Mouse (Mus musculus): ENCODE measurements at regions not wholly inside any gene's neighbourhood (a gene's known extent, or its start where the extent isn't known, plus 50 kb on each side); places are given as distances from the start of the nearest gene placed in this dataset.

GRCm38 (mm10) chr12:107734536-107734935 is 246.1 kb downstream of the 3110018I06Rik start:
- DNase-seq (ENCODE audit: low spot score) (no peak), ATAC-seq (replicated peaks; ENCODE audit: low FRiP score, low TSS enrichment, low read depth) (no peak)
- Histone ChIP-seq H3K9ac (ENCODE audit: low read length) (no peak overlapping the region), H3K4me3 (ENCODE audit: low read depth, low read length) (no peak overlapping the region), H3K4me1 (replicated peaks; ENCODE audit: control insufficient read depth, insufficient read depth, low read length) (no peaks in the 10 kb centered on the region), H3K9me3 (ENCODE audit: control insufficient read depth, low read length) (no peaks in the 10 kb centered on the region), H3K4me2 (ENCODE audit: low read length) (no peak overlapping the region), H3K27ac (ENCODE audit: low read depth) (no peak overlapping the region), H3K36me3 (ENCODE audit: control insufficient read depth, insufficient read depth, low read length) (no peaks in the 10 kb centered on the region), H3K27me3 (replicated peaks; ENCODE audit: control insufficient read depth, insufficient read depth, low read length) (no peaks in the 10 kb centered on the region)
- 87% methylated on average over 6 of the region's 6 CpGs for WGBS

- H3K4me1 ChIP-seq (replicated peaks; ENCODE audit: control insufficient read depth, insufficient read depth, low read length), result no peaks in the 10 kb centered on the region
- no peak for ATAC-seq (replicated peaks; ENCODE audit: low FRiP score, low TSS enrichment, low read depth)
- H3K4me2 ChIP-seq (ENCODE audit: low read length), result no peak overlapping the region
- WGBS, result 77% methylated on average over 13 of the region's 13 CpGs
- no peak overlapping the region for H3K4me3 ChIP-seq (ENCODE audit: low read depth, low read length)
- H3K36me3 ChIP-seq (ENCODE audit: control insufficient read depth, insufficient read depth, low read length), result no peaks in the 10 kb centered on the region
- H3K9ac ChIP-seq (ENCODE audit: low read length), result no peak overlapping the region
- no peaks in the 10 kb centered on the region for H3K27me3 ChIP-seq (replicated peaks; ENCODE audit: control insufficient read depth, insufficient read depth, low read length)
- no peak overlapping the region for H3K27ac ChIP-seq (ENCODE audit: low read depth)
- no peak for DNase-seq (ENCODE audit: low spot score)
- H3K9me3 ChIP-seq (ENCODE audit: control insufficient read depth, low read length), result no peaks in the 10 kb centered on the region
Measured at GRCm38 (mm10) chr12:107742641-107743040, 254.2 kb downstream of the 3110018I06Rik start.

- Histone ChIP-seq H3K9me3 (ENCODE audit: control insufficient read depth, low read length) (no peaks in the 10 kb centered on the region), H3K9ac (ENCODE audit: low read length) (no peak overlapping the region), H3K27ac (ENCODE audit: low read depth) (no peak overlapping the region), H3K4me3 (ENCODE audit: low read depth, low read length) (no peak overlapping the region), H3K36me3 (ENCODE audit: control insufficient read depth, insufficient read depth, low read length) (no peaks in the 10 kb centered on the region), H3K4me2 (ENCODE audit: low read length) (no peak overlapping the region), H3K4me1 (replicated peaks; ENCODE audit: control insufficient read depth, insufficient read depth, low read length) (no peaks in the 10 kb centered on the region), H3K27me3 (replicated peaks; ENCODE audit: control insufficient read depth, insufficient read depth, low read length) (no peaks in the 10 kb centered on the region)
- ATAC-seq (replicated peaks; ENCODE audit: low FRiP score, low TSS enrichment, low read depth) (no peak), DNase-seq (ENCODE audit: low spot score) (no peak)
- WGBS, result 86% methylated on average over 8 of the region's 8 CpGs
Measured at GRCm38 (mm10) chr12:107744822-107745221, 256.4 kb downstream of the 3110018I06Rik start.

GRCm38 (mm10) chr12:107748481-107749380 is 254.7 kb downstream of the Bcl11b start:
- 53% methylated on average over 18 of the region's 18 CpGs for WGBS
- no peak overlapping the region for H3K4me2 ChIP-seq (ENCODE audit: low read length)
- no peaks in the 10 kb centered on the region for H3K27me3 ChIP-seq (replicated peaks; ENCODE audit: control insufficient read depth, insufficient read depth, low read length)
- DNase-seq (ENCODE audit: low spot score) (no peak), ATAC-seq (replicated peaks; ENCODE audit: low FRiP score, low TSS enrichment, low read depth) (no peak)
- no peak overlapping the region for H3K9ac ChIP-seq (ENCODE audit: low read length)
- H3K27ac ChIP-seq (ENCODE audit: low read depth), result no peak overlapping the region
- H3K9me3 ChIP-seq (ENCODE audit: control insufficient read depth, low read length), result no peaks in the 10 kb centered on the region
- H3K36me3 ChIP-seq (ENCODE audit: control insufficient read depth, insufficient read depth, low read length), result no peaks in the 10 kb centered on the region
- H3K4me1 ChIP-seq (replicated peaks; ENCODE audit: control insufficient read depth, insufficient read depth, low read length), result no peaks in the 10 kb centered on the region
- H3K4me3 ChIP-seq (ENCODE audit: low read depth, low read length), result no peak overlapping the region

- H3K4me1 ChIP-seq (replicated peaks; ENCODE audit: control insufficient read depth, insufficient read depth, low read length), result no peaks in the 10 kb centered on the region
- H3K27ac ChIP-seq (ENCODE audit: low read depth), result no peak overlapping the region
- H3K9me3 ChIP-seq (ENCODE audit: control insufficient read depth, low read length), result no peaks in the 10 kb centered on the region
- H3K36me3 ChIP-seq (ENCODE audit: control insufficient read depth, insufficient read depth, low read length), result no peaks in the 10 kb centered on the region
- no peak overlapping the region for H3K4me2 ChIP-seq (ENCODE audit: low read length)
- ATAC-seq (replicated peaks; ENCODE audit: low FRiP score, low TSS enrichment, low read depth) (no peak), DNase-seq (ENCODE audit: low spot score) (no peak)
- no peak overlapping the region for H3K4me3 ChIP-seq (ENCODE audit: low read depth, low read length)
- no peak overlapping the region for H3K9ac ChIP-seq (ENCODE audit: low read length)
- whole genome bisulfite sequencing, result 79% methylated on average over 11 of the region's 11 CpGs
- H3K27me3 ChIP-seq (replicated peaks; ENCODE audit: control insufficient read depth, insufficient read depth, low read length), result no peaks in the 10 kb centered on the region
Measured at GRCm38 (mm10) chr12:107749381-107750085, 253.9 kb downstream of the Bcl11b start.

- Histone ChIP-seq H3K9ac (ENCODE audit: low read length) (no peak overlapping the region), H3K4me2 (ENCODE audit: low read length) (no peak overlapping the region), H3K4me3 (ENCODE audit: low read depth, low read length) (no peak overlapping the region), H3K27ac (ENCODE audit: low read depth) (no peak overlapping the region), H3K4me1 (replicated peaks; ENCODE audit: control insufficient read depth, insufficient read depth, low read length) (no peaks in the 10 kb centered on the region), H3K9me3 (ENCODE audit: control insufficient read depth, low read length) (no peaks in the 10 kb centered on the region), H3K27me3 (replicated peaks; ENCODE audit: control insufficient read depth, insufficient read depth, low read length) (no peaks in the 10 kb centered on the region), H3K36me3 (ENCODE audit: control insufficient read depth, insufficient read depth, low read length) (no peaks in the 10 kb centered on the region)
- DNase-seq (ENCODE audit: low spot score) (no peak), ATAC-seq (replicated peaks; ENCODE audit: low FRiP score, low TSS enrichment, low read depth) (no peak)
- WGBS, result 83% methylated on average over 8 of the region's 8 CpGs
Measured at GRCm38 (mm10) chr12:107750285-107750927, 253.0 kb downstream of the Bcl11b start.

- no peak overlapping the region for H3K4me3 ChIP-seq (ENCODE audit: low read depth, low read length)
- peaks cover 8% of the 10 kb centered on the region for H3K4me1 ChIP-seq (replicated peaks; ENCODE audit: control insufficient read depth, insufficient read depth, low read length)
- ATAC-seq (replicated peaks; ENCODE audit: low FRiP score, low TSS enrichment, low read depth), result no peak
- no peak overlapping the region for H3K9ac ChIP-seq (ENCODE audit: low read length)
- no peaks in the 10 kb centered on the region for H3K36me3 ChIP-seq (ENCODE audit: control insufficient read depth, insufficient read depth, low read length)
- no peak overlapping the region for H3K27ac ChIP-seq (ENCODE audit: low read depth)
- DNase-seq (ENCODE audit: low spot score), result no peak
- H3K9me3 ChIP-seq (ENCODE audit: control insufficient read depth, low read length), result no peaks in the 10 kb centered on the region
- no peak overlapping the region for H3K4me2 ChIP-seq (ENCODE audit: low read length)
- WGBS, result 68% methylated on average over 7 of the region's 7 CpGs
- no peaks in the 10 kb centered on the region for H3K27me3 ChIP-seq (replicated peaks; ENCODE audit: control insufficient read depth, insufficient read depth, low read length)
Measured at GRCm38 (mm10) chr12:107752126-107752525, 251.3 kb downstream of the Bcl11b start.

GRCm38 (mm10) chr12:107752587-107752986 is 250.8 kb downstream of the Bcl11b start:
- WGBS, result 25% methylated on average over 8 of the region's 8 CpGs
- H3K4me2 ChIP-seq (ENCODE audit: low read length), result no peak overlapping the region
- H3K27me3 ChIP-seq (replicated peaks; ENCODE audit: control insufficient read depth, insufficient read depth, low read length), result no peaks in the 10 kb centered on the region
- no peak overlapping the region for H3K9ac ChIP-seq (ENCODE audit: low read length)
- no peak overlapping the region for H3K4me3 ChIP-seq (ENCODE audit: low read depth, low read length)
- DNase-seq (ENCODE audit: low spot score), result no peak
- no peaks in the 10 kb centered on the region for H3K36me3 ChIP-seq (ENCODE audit: control insufficient read depth, insufficient read depth, low read length)
- ATAC-seq (replicated peaks; ENCODE audit: low FRiP score, low TSS enrichment, low read depth), result no peak
- H3K27ac ChIP-seq (ENCODE audit: low read depth), result no peak overlapping the region
- no peaks in the 10 kb centered on the region for H3K9me3 ChIP-seq (ENCODE audit: control insufficient read depth, low read length)
- H3K4me1 ChIP-seq (replicated peaks; ENCODE audit: control insufficient read depth, insufficient read depth, low read length), result peaks cover 13% of the 10 kb centered on the region
